Mouse (Mus musculus) lung, postnatal 0 days (tissue): Measurements from ENCODE around the gene Ahdc1.

Source experiments
- CTCF ChIP-seq: IDR thresholded peaks from 2 replicates; pipeline ENCODE4 v1.5.1; 2016; ENCODE audit warnings: antibody characterized with exemption, mild to moderate bottlenecking
- EP300 ChIP-seq: IDR thresholded peaks from 2 replicates; pipeline ENCODE4 v1.6.1; 2016; ENCODE audit warnings: antibody characterized with exemption, mild to moderate bottlenecking, control low read depth

- TF ChIP-seq CTCF (no peak), EP300 (no peak)
These were observed 92.6 kb downstream of the Ahdc1 start for GRCm38 (mm10) chr4:133103525-133104193.
